Mouse (Mus musculus) thymus, postnatal 10 days (tissue): ENCODE measurements around the gene Olfr164.

Experiments used
- DNase-seq, 2 experiments: peaks; one replicate each; pipeline ENCODE4 v3.0.0; 2021; ENCODE audit warnings: low spot score in 2 of 2

Gene Olfr164

GRCm38 (mm10) chr16:19313964-19314363, at the start of gene Olfr164:
TSS of gene Olfr164 (minus strand) at chr16:19314064.
- no peak for DNase-seq

GRCm38 (mm10) chr16:19349111-19349510, 35.2 kb upstream of the Olfr164 start:
- no peak for DNase-seq

- DNase-seq, result no peak
Measured at GRCm38 (mm10) chr16:19263235-19263634, 50.6 kb downstream of the Olfr164 start.

GRCm38 (mm10) chr16:19260780-19261179, 53.1 kb downstream of the Olfr164 start:
- DNase-seq, result no peak

- DNase-seq, result no peak
Measured at GRCm38 (mm10) chr16:19245835-19246234, 68.0 kb downstream of the Olfr164 start.

- DNase-seq, result no peak
Measured at GRCm38 (mm10) chr16:19241539-19242025, 72.3 kb downstream of the Olfr164 start.

GRCm38 (mm10) chr16:19240792-19241538, 72.9 kb downstream of the Olfr164 start:
- DNase-seq, result no peak

- no peak for DNase-seq
Measured at GRCm38 (mm10) chr16:19236719-19237118, 77.1 kb downstream of the Olfr164 start.
